Mouse (Mus musculus) CH12.LX (cell line): Measurements from ENCODE around the gene Ppara.

ENCODE experiments used
- CTCF ChIP-seq, 2 experiments: IDR thresholded peaks in 1 of 2; conservative IDR thresholded peaks in 1 of 2; 2 replicates each; pipeline ENCODE4 v1.5.1; 2011 to 2012; ENCODE audit warnings: low read depth in 2 of 2, low read length in 2 of 2, improper control_type of control experiment in 1 of 2, inconsistent platforms in 1 of 2, mild to moderate bottlenecking in 1 of 2, moderate library complexity in 1 of 2
- HCFC1 ChIP-seq: IDR thresholded peaks from 2 replicates; pipeline ENCODE4 v1.6.1; 2012; ENCODE audit warnings: low read depth, mild to moderate bottlenecking, inconsistent platforms, low read length, improper control_type of control experiment

DNA sequence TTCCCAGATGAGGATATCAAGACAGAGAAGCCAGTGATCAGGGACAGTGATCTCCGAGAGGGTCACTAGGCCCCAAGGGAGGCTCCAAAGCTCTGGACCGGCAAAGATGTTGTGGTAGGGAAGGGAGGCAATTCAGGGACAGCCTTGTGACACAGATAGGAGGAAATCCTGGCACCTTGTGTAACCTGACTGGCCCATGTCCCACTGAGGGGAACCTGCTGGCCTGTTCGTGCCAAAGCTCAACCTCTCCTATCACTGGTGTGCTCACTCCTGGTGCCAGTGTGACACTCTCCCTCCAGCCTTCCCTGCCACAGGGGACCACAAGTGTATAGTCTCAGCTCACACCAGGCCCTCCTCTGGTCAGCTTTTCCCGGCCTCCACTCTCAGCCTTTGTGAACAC is 17.8 kb upstream of the Ppara start:
- TF ChIP-seq CTCF (conservative IDR thresholded peaks at IDR 0.05 in 1 of 2, IDR thresholded peaks at IDR 0.05 in 1 of 2; ENCODE audit: low read depth in 2 of 2, low read length in 2 of 2) (no peak), HCFC1 (no peak)
